Mouse (Mus musculus): ENCODE measurements around the gene Olfr239. TPM values are rescaled to one million over a fixed set of nuclear protein-coding genes. Genes with fewer than 3 reads are reported as not detected.
"Not testable (repeated sequence)": the region's sequence is repeated elsewhere in the genome, so short reads cannot be mapped to it uniquely, and the experiment has no call there.

The Olfr239 gene
- total RNA-seq (2021) = not detected

GRCm38 (mm10) chr17:33191002-33191401 is at the start of gene Olfr239:
Olfr239 (plus strand) TSS chr17:33191302.
- not testable (repeated sequence) for DNase-seq

DNA sequence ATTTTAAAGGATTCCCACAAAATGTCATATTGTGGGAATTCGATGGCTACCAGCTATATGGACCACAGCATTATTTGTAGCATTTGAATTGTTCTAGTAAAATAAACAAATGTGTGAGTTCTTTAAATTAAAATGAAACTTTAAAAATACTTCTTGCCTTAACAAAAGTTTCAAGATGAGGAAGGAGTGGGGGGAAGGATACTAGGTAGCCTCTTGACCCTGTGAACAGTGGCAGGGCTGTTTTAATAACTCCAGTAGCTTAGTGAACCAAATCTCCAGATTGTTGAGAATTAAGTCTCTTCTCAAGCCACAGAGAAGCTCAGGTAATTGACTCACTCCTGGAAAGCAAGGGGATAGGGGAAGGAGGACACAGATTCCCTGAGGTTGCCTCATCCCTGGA is 23.0 kb upstream of the Olfr239 start, which contains the start of gene Olfr55:
Gene Olfr55, plus strand, starts transcription at position 301 of the 400 bp plus-strand sequence.
- DNase-seq = not testable (repeated sequence)

- DNase-seq = no peak
These were observed 30.5 kb downstream of the Olfr239 start, which contains the start of gene Olfr1564 for GRCm38 (mm10) chr17:33221590-33221989. Olfr1564 (minus strand) TSS chr17:33221690.

DNA sequence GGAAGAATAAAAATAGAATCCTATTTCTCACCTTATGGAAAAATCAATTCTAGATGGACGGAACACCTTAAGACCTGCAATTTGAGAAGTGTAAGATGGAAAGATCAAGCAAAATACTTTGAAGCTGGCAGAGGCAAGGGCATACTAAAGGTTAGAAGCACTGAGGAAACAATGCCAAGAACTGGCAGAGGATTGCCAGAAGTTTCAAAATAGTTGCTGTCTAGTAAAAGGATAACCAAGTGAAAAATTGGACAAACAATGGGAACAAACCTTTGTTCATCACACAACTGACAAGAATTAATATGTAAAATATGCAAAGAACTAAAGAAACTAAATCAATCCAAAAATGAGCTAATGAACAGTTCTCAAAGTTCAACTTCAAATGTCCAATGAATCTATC is 45.5 kb downstream of the Olfr239 start:
- DNase-seq = not testable (repeated sequence)

Other genes starting within 250 kb of the Olfr239 start
- gene Cyp4f13, start 243.9 kb upstream of the Olfr239 start, total RNA-seq (2021) = 10 to 100 TPM; 10.9 to 12.4 TPM
- gene Zfp472, start 225.5 kb upstream of the Olfr239 start, total RNA-seq (2021) = 1 to 10 TPM; 4.9 to 5.0 TPM
- 1 to 10 TPM; 7.2 to 7.8 TPM for gene Zfp952, start 198.2 kb upstream of the Olfr239 start, total RNA-seq (2021)
- 1 to 10 TPM; 5.1 to 5.8 TPM for gene Zfp763, start 157.9 kb upstream of the Olfr239 start, total RNA-seq (2021)
- gene 4921501E09Rik, start 123.2 kb upstream of the Olfr239 start, total RNA-seq (2021) = not detected
- 1 to 10 TPM; 5.7 to 8.6 TPM for gene Zfp563, start 102.0 kb upstream of the Olfr239 start, total RNA-seq (2021)
- gene Morc2b, start 51.6 kb upstream of the Olfr239 start, total RNA-seq (2021) = under 1 TPM in 1 of 2 experiments, not detected in 1; 0.10 TPM
- not detected for gene Olfr55, start 22.9 kb upstream of the Olfr239 start, total RNA-seq (2021)
- under 1 TPM; 0.19 to 0.29 TPM for gene Olfr1564, start 30.4 kb downstream of the Olfr239 start, total RNA-seq (2021)
- 10 to 100 TPM; 10.5 to 11.4 TPM for gene Zfp955a, start 63.8 kb downstream of the Olfr239 start, total RNA-seq (2021)
- under 1 TPM in 1 of 2 experiments, not detected in 1; 0.07 TPM for gene Olfr63, start 73.4 kb downstream of the Olfr239 start, total RNA-seq (2021)
- gene Zfp955b, start 98.2 kb downstream of the Olfr239 start, total RNA-seq (2021) = 10 to 100 TPM; 10.6 to 11.9 TPM
- 10 to 100 TPM; 11.3 to 12.7 TPM for gene Zfp81, start 167.6 kb downstream of the Olfr239 start, total RNA-seq (2021)
- gene Zfp101, start 203.3 kb downstream of the Olfr239 start, total RNA-seq (2021) = 1 to 10 TPM; 7.2 to 9.7 TPM
- not detected for gene Actl9, start 241.6 kb downstream of the Olfr239 start, total RNA-seq (2021)